Mouse (Mus musculus): ENCODE data around the gene Lrrc8e.

- no peak for TF ChIP-seq CTCF (IDR thresholded peaks at IDR 0.05; ENCODE audit: control insufficient read depth, insufficient read depth, insufficient read length)
- no peak for TF ChIP-seq CEBPB (IDR thresholded peaks at IDR 0.05; ENCODE audit: low read depth)
- no peak for TF ChIP-seq USF1 (IDR thresholded peaks at IDR 0.05; ENCODE audit: low read depth)
- TF ChIP-seq MAX (IDR thresholded peaks at IDR 0.05) = no peak
- TF ChIP-seq MYOD1 (IDR thresholded peaks at IDR 0.05; ENCODE audit: control insufficient read depth, insufficient read length, low read depth) = no peak
Measured at GRCm38 (mm10) chr8:4245061-4245460, 18.4 kb downstream of the Lrrc8e start.

Data from C2C12 (cell line).